Mouse (Mus musculus) olfactory bulb, adult 2 months (tissue): ENCODE results near the gene Nelfb.

Experiments
- CTCF ChIP-seq: fragments of 200-500 bp; IDR thresholded peaks from 2 replicates; pipeline ENCODE4 v1.5.1; 2012; ENCODE audit warnings: low read depth, mild to moderate bottlenecking, low read length, moderate library complexity; ENCODE audit not compliant: insufficient read depth
- POLR2A ChIP-seq: fragments of 200-500 bp; IDR thresholded peaks from 2 replicates; pipeline ENCODE4 v1.6.1; 2012; ENCODE audit warnings: mild to moderate bottlenecking, low read depth, low read length, moderate library complexity; ENCODE audit not compliant: insufficient read depth

GRCm38 (mm10) chr2:25200631-25201030 lies 10.7 kb downstream of the Nelfb start:
- no peak for TF ChIP-seq CTCF
- no peak for TF ChIP-seq POLR2A
